Mouse (Mus musculus): ENCODE measurements around the gene Ccl25. TPM values are rescaled to one million over a fixed set of nuclear protein-coding genes. Genes with fewer than 3 reads are reported as not detected.

Gene Ccl25
- polyA plus RNA-seq, 2 experiments = 4.0 to 4.2 TPM

DNA sequence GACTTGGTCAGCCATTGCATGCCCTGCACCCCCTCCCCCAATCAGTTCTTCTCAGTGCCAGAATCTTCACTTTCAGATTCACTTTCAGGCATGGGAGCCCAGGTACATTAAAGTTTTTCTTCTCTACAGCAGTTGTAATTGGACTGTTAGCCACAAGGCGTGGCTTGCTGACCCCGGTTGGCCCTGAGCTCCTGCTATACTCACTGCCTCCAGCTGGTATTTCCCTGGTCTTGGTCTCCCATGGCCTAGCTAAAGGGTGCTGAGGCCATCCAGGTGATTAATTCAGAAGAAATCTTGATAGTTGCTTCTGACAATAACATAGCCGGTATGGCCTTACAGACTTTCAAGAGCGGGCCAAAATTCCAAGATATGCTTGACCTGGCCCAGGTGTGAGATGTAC is 43.5 kb downstream of the Ccl25 start:
- ATAC-seq (ENCODE audit: insufficient read depth) = no peak
- H3K4me3 ChIP-seq (ENCODE audit: insufficient read depth in 1 of 2, low read depth in 2 of 2, low read length in 2 of 2) = no peak overlapping the region
- no peak for DNase-seq (ENCODE audit: low read depth in 3 of 3, low spot score in 3 of 3)

DNA sequence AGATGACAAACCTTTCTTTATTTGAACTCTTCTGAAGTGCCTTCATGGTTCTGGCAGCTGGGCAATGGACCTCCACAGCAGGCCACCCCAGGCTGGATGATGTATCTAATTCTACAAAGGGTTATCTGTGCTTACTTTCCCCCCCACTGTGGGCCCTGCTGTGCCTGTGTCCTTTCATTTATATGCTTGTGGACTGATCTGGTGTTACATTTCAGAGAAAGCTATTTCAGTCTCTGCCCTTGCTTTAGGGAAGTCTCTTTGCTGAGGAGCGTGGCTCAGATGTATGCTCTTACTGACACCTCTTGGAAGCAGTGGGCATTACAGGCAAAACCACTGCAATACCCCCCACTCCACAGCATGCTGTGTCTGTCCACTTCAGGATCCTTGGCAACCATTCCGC is 45.1 kb downstream of the Ccl25 start:
- Histone ChIP-seq H3K9ac (replicated peaks) (no peak overlapping the region), H3K4me2 (ENCODE audit: low read depth) (no peak overlapping the region), H3K27ac (no peak overlapping the region), H3K36me3 (replicated peaks; ENCODE audit: control insufficient read depth, insufficient read depth, low read depth) (no peaks in the 10 kb centered on the region), H3K4me1 (replicated peaks; ENCODE audit: control insufficient read depth in 2 of 2, insufficient read depth in 2 of 2, low read length in 1 of 2) (no peaks in the 10 kb centered on the region), H3K27me3 (ENCODE audit: control insufficient read depth, insufficient read depth, low read length) (no peaks in the 10 kb centered on the region), H3K9me3 (ENCODE audit: control insufficient read depth, low read length) (no peaks in the 10 kb centered on the region), H3K4me3 (ENCODE audit: insufficient read depth in 1 of 2, low read depth in 2 of 2, low read length in 2 of 2) (no peak overlapping the region)
- peak in 2 of 3 experiments; percentile 3 to 13 for DNase-seq (ENCODE audit: low read depth in 3 of 3, low spot score in 3 of 3)
- peak; percentile 48; the same call in 1 of the 2 replicates for ATAC-seq (ENCODE audit: insufficient read depth)
- peak; percentile 66 for TF ChIP-seq CTCF (IDR thresholded peaks at IDR 0.05; ENCODE audit: low read depth)
- TF ChIP-seq EP300 (IDR thresholded peaks at IDR 0.05; ENCODE audit: low read depth) = no peak
- 23% methylated on average over 2 of the region's 2 CpGs for WGBS (ENCODE audit: insufficient replicate concordance)

More for the DNA sequence above, 43.5 kb downstream of the Ccl25 start:
- Histone ChIP-seq H3K27me3 (ENCODE audit: control insufficient read depth, insufficient read depth, low read length) (no peaks in the 10 kb centered on the region), H3K4me2 (ENCODE audit: low read depth) (no peak overlapping the region), H3K9me3 (ENCODE audit: control insufficient read depth, low read length) (no peaks in the 10 kb centered on the region), H3K36me3 (replicated peaks; ENCODE audit: control insufficient read depth, insufficient read depth, low read depth) (no peaks in the 10 kb centered on the region), H3K4me1 (replicated peaks; ENCODE audit: control insufficient read depth in 2 of 2, insufficient read depth in 2 of 2, low read length in 1 of 2) (no peaks in the 10 kb centered on the region), H3K27ac (no peak overlapping the region), H3K9ac (replicated peaks) (no peak overlapping the region)
- TF ChIP-seq CTCF (IDR thresholded peaks at IDR 0.05; ENCODE audit: low read depth) = no peak
- TF ChIP-seq EP300 (IDR thresholded peaks at IDR 0.05; ENCODE audit: low read depth) = no peak
- WGBS (ENCODE audit: insufficient replicate concordance) = 77% methylated on average over 4 of the region's 4 CpGs

GRCm38 (mm10) chr8:4372657-4373056 is 47.6 kb downstream of the Ccl25 start:
- no peaks in the 10 kb centered on the region for H3K27me3 ChIP-seq (ENCODE audit: control insufficient read depth, insufficient read depth, low read length)
- no peak overlapping the region for H3K9ac ChIP-seq (replicated peaks)
- DNase-seq (ENCODE audit: low read depth in 3 of 3, low spot score in 3 of 3) (no peak), ATAC-seq (ENCODE audit: insufficient read depth) (no peak)
- H3K9me3 ChIP-seq (ENCODE audit: control insufficient read depth, low read length) = no peaks in the 10 kb centered on the region
- H3K27ac ChIP-seq = no peak overlapping the region
- H3K4me2 ChIP-seq (ENCODE audit: low read depth) = no peak overlapping the region
- H3K4me1 ChIP-seq (replicated peaks; ENCODE audit: control insufficient read depth in 2 of 2, insufficient read depth in 2 of 2, low read length in 1 of 2) = no peaks in the 10 kb centered on the region
- H3K36me3 ChIP-seq (replicated peaks; ENCODE audit: control insufficient read depth, insufficient read depth, low read depth) = no peaks in the 10 kb centered on the region
- H3K4me3 ChIP-seq (ENCODE audit: insufficient read depth in 1 of 2, low read depth in 2 of 2, low read length in 2 of 2) = no peak overlapping the region
- 56% methylated on average over 2 of the region's 2 CpGs for WGBS (ENCODE audit: insufficient replicate concordance)
- TF ChIP-seq CTCF (IDR thresholded peaks at IDR 0.05; ENCODE audit: low read depth) (peak; percentile 36; the same call in 1 of the 2 replicates), EP300 (IDR thresholded peaks at IDR 0.05; ENCODE audit: low read depth) (no peak)

- H3K27me3 ChIP-seq (ENCODE audit: control insufficient read depth, insufficient read depth, low read length) = no peaks in the 10 kb centered on the region
- no peak overlapping the region for H3K4me2 ChIP-seq (ENCODE audit: low read depth)
- no peak overlapping the region for H3K9ac ChIP-seq (replicated peaks)
- WGBS (ENCODE audit: insufficient replicate concordance) = 63% methylated on average over 2 of the region's 2 CpGs
- no peaks in the 10 kb centered on the region for H3K36me3 ChIP-seq (replicated peaks; ENCODE audit: control insufficient read depth, insufficient read depth, low read depth)
- ATAC-seq (ENCODE audit: insufficient read depth) (no peak), DNase-seq (ENCODE audit: low read depth in 3 of 3, low spot score in 3 of 3) (no peak)
- H3K9me3 ChIP-seq (ENCODE audit: control insufficient read depth, low read length) = no peaks in the 10 kb centered on the region
- no peak overlapping the region for H3K4me3 ChIP-seq (ENCODE audit: insufficient read depth in 1 of 2, low read depth in 2 of 2, low read length in 2 of 2)
- no peak overlapping the region for H3K27ac ChIP-seq
- H3K4me1 ChIP-seq (replicated peaks; ENCODE audit: control insufficient read depth in 2 of 2, insufficient read depth in 2 of 2, low read length in 1 of 2) = no peaks in the 10 kb centered on the region; a peak in 1 of 4 replicates
- TF ChIP-seq EP300 (IDR thresholded peaks at IDR 0.05; ENCODE audit: low read depth) (no peak), CTCF (IDR thresholded peaks at IDR 0.05; ENCODE audit: low read depth) (no peak)
Measured at GRCm38 (mm10) chr8:4401442-4401841, 76.4 kb downstream of the Ccl25 start.

- Histone ChIP-seq H3K4me3 (ENCODE audit: insufficient read depth in 1 of 2, low read depth in 2 of 2, low read length in 2 of 2) (peak overlapping the region in 1 of 2 experiments; percentile 15; a peak in 1 of 4 replicates), H3K27ac (no peak overlapping the region)
Measured at GRCm38 (mm10) chr8:4403960-4404879, 79.2 kb downstream of the Ccl25 start.

More at GRCm38 (mm10) chr8:4403960-4404879, 79.2 kb downstream of the Ccl25 start:
- ATAC-seq (ENCODE audit: insufficient read depth) (no peak), DNase-seq (ENCODE audit: low read depth in 3 of 3, low spot score in 3 of 3) (no peak)
- Histone ChIP-seq H3K9ac (replicated peaks) (no peak overlapping the region), H3K9me3 (ENCODE audit: control insufficient read depth, low read length) (no peaks in the 10 kb centered on the region), H3K27me3 (ENCODE audit: control insufficient read depth, insufficient read depth, low read length) (no peaks in the 10 kb centered on the region), H3K4me1 (replicated peaks; ENCODE audit: control insufficient read depth in 2 of 2, insufficient read depth in 2 of 2, low read length in 1 of 2) (no peaks in the 10 kb centered on the region; a peak in 1 of 4 replicates), H3K4me2 (ENCODE audit: low read depth) (peak overlapping the region; percentile 4; the same call in 1 of the 2 replicates), H3K36me3 (replicated peaks; ENCODE audit: control insufficient read depth, insufficient read depth, low read depth) (no peaks in the 10 kb centered on the region)
- WGBS (ENCODE audit: insufficient replicate concordance) = 39% methylated on average over 19 of the region's 19 CpGs
- TF ChIP-seq CTCF (IDR thresholded peaks at IDR 0.05; ENCODE audit: low read depth) (no peak), EP300 (IDR thresholded peaks at IDR 0.05; ENCODE audit: low read depth) (no peak)
